Mouse (Mus musculus) forebrain, postnatal 0 days (tissue): Measurements from ENCODE around the gene Fam71e1. TPM values are rescaled to one million over a fixed set of nuclear protein-coding genes. Genes with fewer than 3 reads are reported as not detected.

Source experiments
- ATAC-seq: fragments of 200-750 bp; cut with Nextera tagmentation; 2 replicates; pipeline ENCODE4 v1.8.0; 2017; ENCODE audit warnings: mild to moderate bottlenecking, moderate library complexity
- DNase-seq: peaks from one replicate; pipeline ENCODE4 v3.0.0-alpha.2; 2015
- H3K27ac ChIP-seq: fragments of 300-500 bp; sonication (generic); 2 replicates; pipeline ENCODE4 v1.5.1; 2014; ENCODE audit warnings: low read depth, mild to moderate bottlenecking, antibody characterized with exemption, low read length, moderate library complexity, mixed read lengths
- H3K27me3 ChIP-seq: fragments of 300-500 bp; sonication (generic); 2 replicates; pipeline ENCODE4 v1.6.1; 2014; ENCODE audit warnings: mild to moderate bottlenecking, low read length, mixed read lengths; ENCODE audit not compliant: insufficient read depth
- H3K36me3 ChIP-seq: fragments of 300-500 bp; sonication (generic); 2 replicates; pipeline ENCODE4 v1.6.1; 2014; ENCODE audit warnings: mild to moderate bottlenecking, moderate library complexity; ENCODE audit not compliant: insufficient read depth
- H3K4me1 ChIP-seq: fragments of 300-500 bp; sonication (generic); 2 replicates; pipeline ENCODE4 v1.6.1; 2014; ENCODE audit warnings: antibody characterized with exemption; ENCODE audit not compliant: insufficient read depth
- H3K4me2 ChIP-seq: fragments of 300-500 bp; sonication (generic); 2 replicates; pipeline ENCODE4 v1.6.1; 2014; ENCODE audit warnings: low read depth, mild to moderate bottlenecking, moderate library complexity
- H3K4me3 ChIP-seq: fragments of 300-500 bp; sonication (generic); 2 replicates; pipeline ENCODE4 v1.5.1; 2014; ENCODE audit warnings: low read depth, low read length, mixed read lengths
- H3K9ac ChIP-seq: fragments of 300-500 bp; sonication (generic); 2 replicates; pipeline ENCODE4 v1.6.1; 2014; ENCODE audit warnings: mild to moderate bottlenecking
- H3K9me3 ChIP-seq: fragments of 300-500 bp; sonication (generic); 2 replicates; pipeline ENCODE4 v1.6.1; 2016; ENCODE audit warnings: low read length
- CTCF ChIP-seq: sonication (generic); IDR thresholded peaks from 2 replicates; pipeline ENCODE4 v1.5.1; 2016; ENCODE audit warnings: antibody characterized with exemption, control low read depth, low read depth
- WGBS: fragments of 180-500 bp; shearing (Covaris S2); extraction: QIAGEN DNeasy Blood & Tissue Kit; methylation state at CpG from one replicate; pipeline ENCODE4 v1.1.7; 2014; 5-methylcytosine and 5-hydroxymethylcytosine counted together
- polyA plus RNA-seq: library from polyadenylated mRNA; unstranded; fragments of >200 nt; fragmentation: Nextera tagmentation; extraction: Ambion mirVana; gene quantifications from 2 replicates; pipeline ENCODE4 v1.2.1, GENCODE M21; 2015
- total RNA-seq: library from RNA; depleted of rRNA; stranded (reverse); fragments of >200 nt; gene quantifications from 2 replicates; pipeline ENCODE4 v1.2.3, GENCODE M21; 2014

Gene Fam71e1
- total and polyA plus RNA-seq, 2 experiments from 2014 or later, result 21.1 to 27.2 TPM

DNA sequence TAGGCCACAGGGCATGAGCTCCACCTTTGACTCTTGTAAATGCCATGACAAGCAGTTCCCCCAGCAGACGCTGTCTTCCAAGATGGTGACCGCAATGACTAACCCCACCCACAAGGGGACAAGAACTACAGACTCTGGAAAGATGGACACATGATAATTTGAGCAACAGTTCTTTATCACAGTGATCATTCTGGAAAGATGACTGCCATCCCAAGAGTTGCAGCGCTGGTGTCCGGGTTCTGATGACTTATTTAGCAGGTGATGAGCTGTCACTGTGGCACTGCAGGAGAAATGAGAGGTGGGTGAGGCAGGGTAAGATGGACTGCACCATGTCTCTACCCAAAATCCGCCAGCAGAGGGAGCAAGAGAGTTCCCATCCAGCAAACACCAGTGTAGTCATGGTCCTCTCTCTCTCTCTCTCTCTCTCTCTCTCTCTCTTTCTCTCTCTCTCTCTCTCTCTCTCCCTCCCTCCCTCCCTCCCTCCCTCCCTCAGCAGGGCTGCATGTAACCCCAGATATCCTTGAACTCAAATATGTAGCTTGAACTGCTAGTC lies 5.3 kb downstream of the Fam71e1 start:
- no peaks in the 10 kb centered on the region for H3K27me3 ChIP-seq
- no peak overlapping the region for H3K4me3 ChIP-seq
- WGBS, result 36% methylated on average over 5 of the region's 5 CpGs
- no peaks in the 10 kb centered on the region for H3K9me3 ChIP-seq
- no peak overlapping the region for H3K27ac ChIP-seq
- peak; percentile 78 for TF ChIP-seq CTCF
- no peak overlapping the region for H3K9ac ChIP-seq
- peaks cover 4% of the 10 kb centered on the region; the same call in 1 of the 2 replicates for H3K4me1 ChIP-seq
- H3K4me2 ChIP-seq, result no peak overlapping the region
- H3K36me3 ChIP-seq, result no peaks in the 10 kb centered on the region; the same call in 1 of the 2 replicates
- DNase-seq (peak; percentile 81), ATAC-seq (peak; percentile 81)

- TF ChIP-seq CTCF, result no peak
- Histone ChIP-seq H3K4me1 (no peaks in the 10 kb centered on the region), H3K27me3 (no peaks in the 10 kb centered on the region; the same call in 1 of the 2 replicates), H3K27ac (no peak overlapping the region), H3K9ac (no peak overlapping the region), H3K4me2 (no peak overlapping the region), H3K36me3 (no peaks in the 10 kb centered on the region), H3K4me3 (no peak overlapping the region), H3K9me3 (no peaks in the 10 kb centered on the region)
- DNase-seq, result no peak
- ATAC-seq, result no peak
These were observed 11.1 kb downstream of the Fam71e1 start for GRCm38 (mm10) chr7:44507491-44507890.

- no peak for DNase-seq
These were observed 23.0 kb downstream of the Fam71e1 start for GRCm38 (mm10) chr7:44519240-44519913.

GRCm38 (mm10) chr7:44520990-44521389 lies 24.6 kb downstream of the Fam71e1 start:
- no peak overlapping the region for H3K27ac ChIP-seq
- no peak overlapping the region for H3K9ac ChIP-seq
- DNase-seq, result no peak
- no peak for ATAC-seq
- 78% methylated on average over 3 of the region's 3 CpGs for WGBS
- no peaks in the 10 kb centered on the region for H3K4me1 ChIP-seq
- no peaks in the 10 kb centered on the region for H3K9me3 ChIP-seq
- H3K27me3 ChIP-seq, result no peaks in the 10 kb centered on the region
- no peak overlapping the region for H3K4me2 ChIP-seq
- no peak for TF ChIP-seq CTCF
- H3K36me3 ChIP-seq, result no peaks in the 10 kb centered on the region
- H3K4me3 ChIP-seq, result no peak overlapping the region

More at GRCm38 (mm10) chr7:44519240-44519913, 23.0 kb downstream of the Fam71e1 start:
- 79% methylated on average over 9 of the region's 9 CpGs for WGBS
- ATAC-seq, result no peak
- TF ChIP-seq CTCF, result peak; percentile 6; the same call in 1 of the 2 replicates
- H3K4me1 ChIP-seq, result no peaks in the 10 kb centered on the region
- H3K4me3 ChIP-seq, result no peak overlapping the region
- H3K9me3 ChIP-seq, result no peaks in the 10 kb centered on the region
- no peaks in the 10 kb centered on the region for H3K36me3 ChIP-seq
- H3K27me3 ChIP-seq, result no peaks in the 10 kb centered on the region; the same call in 1 of the 2 replicates
- no peak overlapping the region for H3K4me2 ChIP-seq
- H3K27ac ChIP-seq, result no peak overlapping the region
- no peak overlapping the region for H3K9ac ChIP-seq

DNA sequence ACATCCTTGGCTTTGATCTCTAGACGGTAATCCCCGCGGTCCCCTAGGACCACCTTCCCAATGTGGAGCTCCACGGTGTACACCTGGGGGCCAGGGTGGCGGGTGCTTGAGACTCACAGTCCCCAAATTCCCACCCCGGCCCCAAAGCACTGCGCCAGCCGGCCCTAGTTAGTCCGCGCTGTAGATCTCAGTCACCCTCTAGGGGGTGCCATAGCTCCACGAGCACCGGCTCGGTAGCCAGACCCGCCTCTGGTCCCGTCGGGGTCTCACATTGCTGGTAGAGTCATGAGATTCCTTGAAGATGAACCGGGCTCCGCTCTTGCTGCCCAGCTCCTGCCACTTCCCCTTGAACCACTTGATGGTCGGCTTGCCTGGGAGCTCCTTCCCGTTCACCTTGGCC lies 25.3 kb downstream of the Fam71e1 start:
- ATAC-seq, result peak; percentile 74; the same call in 1 of the 2 replicates

GRCm38 (mm10) chr7:44523056-44523455 lies 26.7 kb downstream of the Fam71e1 start:
- DNase-seq (no peak), ATAC-seq (no peak)
- H3K27ac ChIP-seq, result no peak overlapping the region
- no peaks in the 10 kb centered on the region for H3K27me3 ChIP-seq
- H3K9me3 ChIP-seq, result no peaks in the 10 kb centered on the region
- 80% methylated on average over 2 of the region's 2 CpGs for WGBS
- H3K4me2 ChIP-seq, result no peak overlapping the region
- H3K4me1 ChIP-seq, result 0 out of 2 replicates have a peak, but pooled peaks cover 3% of the 10 kb centered on the region
- H3K4me3 ChIP-seq, result no peak overlapping the region
- H3K36me3 ChIP-seq, result no peaks in the 10 kb centered on the region
- H3K9ac ChIP-seq, result no peak overlapping the region
- no peak for TF ChIP-seq CTCF

More for the DNA sequence above, 25.3 kb downstream of the Fam71e1 start:
- no peak overlapping the region for H3K27ac ChIP-seq
- 4% methylated on average over 20 of the region's 20 CpGs for WGBS
- peak overlapping the region; percentile 24; the same call in 1 of the 2 replicates for H3K4me2 ChIP-seq
- no peaks in the 10 kb centered on the region for H3K9me3 ChIP-seq
- no peaks in the 10 kb centered on the region for H3K4me1 ChIP-seq
- H3K36me3 ChIP-seq, result no peaks in the 10 kb centered on the region
- no peak overlapping the region for H3K4me3 ChIP-seq
- no peaks in the 10 kb centered on the region for H3K27me3 ChIP-seq
- TF ChIP-seq CTCF, result peak; percentile 75
- H3K9ac ChIP-seq, result no peak overlapping the region
- DNase-seq, result peak; percentile 67

DNA sequence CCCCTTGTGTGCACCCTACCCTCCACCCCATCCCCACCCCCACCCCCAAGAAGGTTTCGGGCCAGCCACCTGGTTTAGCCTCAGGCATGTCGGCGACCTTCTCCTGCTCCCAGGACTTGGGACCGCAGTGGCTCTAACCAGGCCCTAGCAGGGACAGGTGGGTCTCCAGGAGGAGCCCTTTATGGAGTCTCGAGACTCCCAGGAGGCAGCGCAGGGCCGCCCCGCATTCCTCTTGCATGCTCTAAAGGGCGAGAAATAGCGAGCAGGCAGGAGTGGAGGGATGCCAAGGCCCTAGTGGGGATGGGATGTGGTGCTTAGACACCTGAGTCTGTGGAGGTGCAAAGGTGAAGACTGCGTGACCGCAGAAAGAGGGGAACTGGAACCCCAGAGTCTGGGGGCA lies 28.1 kb downstream of the Fam71e1 start, which contains the start of gene Mybpc2:
Gene Mybpc2, minus strand, starts transcription at position 155 of the 400 bp plus-strand sequence.
- Histone ChIP-seq H3K4me2 (peak within 1 kb of the TSS; percentile 26), H3K9ac (no peak within 1 kb of the TSS), H3K9me3 (no peaks in the 10 kb centered on the region), H3K27ac (no peak within 1 kb of the TSS), H3K36me3 (no peaks in the 10 kb centered on the region), H3K4me1 (0 out of 2 replicates have a peak, but pooled peaks cover 3% of the 10 kb centered on the region), H3K4me3 (0 out of 2 replicates have a peak within 1 kb of the TSS, but pooled peaks have one; percentile 3), H3K27me3 (no peaks in the 10 kb centered on the region)
- WGBS, result 42% methylated on average over 12 of the region's 12 CpGs
- ATAC-seq, result no peak
- no peak for DNase-seq
- TF ChIP-seq CTCF, result no peak
